Mouse (Mus musculus) testis, adult 2 months (tissue): ENCODE measurements around the gene Tmem131l. TPM values are rescaled to one million over a fixed set of nuclear protein-coding genes. Genes with fewer than 3 reads are reported as not detected.
A peak's percentile ranks its signal among the peaks of the same experiment; 100 is the strongest.

Experiments used
- H3K27ac ChIP-seq: fragments of 200-500 bp; 2 replicates; pipeline ENCODE4 v1.5.1; 2012; ENCODE audit warnings: low read depth, low read length; ENCODE audit not compliant: control insufficient read depth, insufficient read depth
- H3K27me3 ChIP-seq: fragments of 200-500 bp; 2 replicates; pipeline ENCODE4 v1.6.1; 2012; ENCODE audit warnings: mild to moderate bottlenecking, low read length, moderate library complexity; ENCODE audit not compliant: control insufficient read depth, insufficient read depth
- H3K36me3 ChIP-seq: fragments of 200-500 bp; 2 replicates; pipeline ENCODE4 v1.6.1; 2012; ENCODE audit warnings: mild to moderate bottlenecking, low read length; ENCODE audit not compliant: control insufficient read depth, insufficient read depth
- H3K4me1 ChIP-seq: fragments of 200-500 bp; 2 replicates; pipeline ENCODE4 v1.6.1; 2012; ENCODE audit warnings: low read length; ENCODE audit not compliant: control insufficient read depth, insufficient read depth
- H3K4me3 ChIP-seq: fragments of 200-500 bp; 2 replicates; pipeline ENCODE4 v1.5.1; 2012; ENCODE audit warnings: low read depth, mild to moderate bottlenecking, low read length, moderate library complexity, mixed read lengths; ENCODE audit not compliant: control insufficient read depth
- CTCF ChIP-seq: fragments of 200-500 bp; IDR thresholded peaks from 2 replicates; pipeline ENCODE4 v1.5.1; 2012; ENCODE audit warnings: low read depth, mild to moderate bottlenecking, inconsistent platforms, low read length, moderate library complexity; ENCODE audit not compliant: control insufficient read depth, insufficient read depth, insufficient replicate concordance
- POLR2A ChIP-seq: fragments of 200-500 bp; IDR thresholded peaks from 2 replicates; pipeline ENCODE4 v1.6.1; 2012; ENCODE audit warnings: low read depth, mild to moderate bottlenecking, inconsistent platforms, low read length, moderate library complexity; ENCODE audit not compliant: control insufficient read depth
- polyA plus RNA-seq: library from polyadenylated mRNA; depleted of rRNA; stranded (reverse); fragments of >200 nt; gene quantifications from 2 replicates; pipeline ENCODE4 v1.2.3, GENCODE M21; 2012; rRNA removed

The Tmem131l gene
- polyA plus RNA-seq, result 58.1 and 64.6 TPM in 2 replicates

DNA sequence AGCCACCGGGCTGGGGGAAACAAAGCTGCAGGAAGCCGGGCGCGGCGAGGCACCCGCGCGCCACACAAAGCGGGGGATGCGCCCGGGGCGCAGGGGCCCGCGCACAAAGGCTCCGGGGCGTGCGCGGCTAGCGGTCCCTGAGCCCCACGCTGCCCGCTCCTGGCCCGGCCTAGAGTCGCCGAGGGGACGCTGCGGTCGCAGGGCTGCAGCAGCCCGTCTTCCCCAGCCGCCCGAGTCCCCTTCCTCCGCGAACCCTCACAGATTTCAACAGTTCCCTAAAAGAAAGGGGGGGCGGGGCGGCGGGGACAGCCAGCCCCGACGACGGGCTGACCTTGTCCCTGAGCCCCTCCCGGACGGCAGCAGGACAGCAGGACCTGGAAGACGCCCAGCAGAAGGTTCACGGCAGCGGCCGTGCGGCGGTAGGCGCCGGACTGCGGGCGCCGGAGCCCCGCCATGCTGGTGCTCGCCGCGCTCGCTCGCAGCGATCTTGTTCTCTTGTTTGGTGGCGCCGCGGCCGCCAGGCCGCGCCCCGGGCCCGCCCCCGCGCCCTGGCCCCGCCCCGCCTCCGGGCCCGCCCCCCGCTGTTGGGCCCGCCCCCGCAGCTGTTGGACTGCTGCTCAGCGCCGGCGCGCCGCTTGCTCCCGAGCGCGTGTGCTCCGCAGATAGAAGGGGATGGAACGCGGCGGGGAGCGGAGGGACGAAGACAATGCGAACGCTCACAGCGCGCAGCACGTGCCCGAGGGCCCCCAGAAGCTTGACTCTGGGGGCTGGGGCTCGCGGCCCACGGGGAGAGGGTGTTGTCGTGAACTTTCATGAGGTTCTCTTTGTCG, at the start of gene Tmem131l:
Gene Tmem131l, minus strand, starts transcription at position 530 of the 830 bp plus-strand sequence.
- no peaks in the 10 kb centered on the region for H3K36me3 ChIP-seq
- H3K4me1 ChIP-seq, result peaks cover 13% of the 10 kb centered on the region
- peak within 1 kb of the TSS; percentile 57 for H3K27ac ChIP-seq
- H3K4me3 ChIP-seq, result peak within 1 kb of the TSS; percentile 97
- TF ChIP-seq POLR2A (peak; percentile 70), CTCF (no peak)
- H3K27me3 ChIP-seq, result no peaks in the 10 kb centered on the region

DNA sequence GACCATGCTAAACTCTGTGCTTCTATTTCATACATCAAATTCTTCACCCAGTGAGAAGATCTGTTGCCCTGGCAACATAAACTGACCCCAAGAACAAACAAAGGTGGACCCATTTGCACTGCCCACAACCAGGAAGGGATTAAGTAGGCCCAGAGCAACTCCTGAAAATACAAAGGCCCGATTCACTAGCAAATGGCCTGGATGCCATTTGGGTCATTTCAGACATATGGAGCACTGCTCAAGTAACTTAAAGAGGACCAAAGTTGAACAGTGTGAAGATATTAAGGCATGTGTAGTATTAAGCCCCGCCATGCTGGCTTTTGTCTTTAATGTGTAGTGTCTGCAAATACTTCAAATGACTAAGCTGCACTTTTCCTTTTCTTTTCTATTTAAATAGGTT, 46.9 kb upstream of the Tmem131l start:
- Histone ChIP-seq H3K27ac (no peak overlapping the region), H3K27me3 (no peaks in the 10 kb centered on the region), H3K36me3 (no peaks in the 10 kb centered on the region), H3K4me1 (no peaks in the 10 kb centered on the region), H3K4me3 (no peak overlapping the region)
- TF ChIP-seq CTCF (no peak), POLR2A (no peak)

- no peak for TF ChIP-seq CTCF
- no peak for TF ChIP-seq POLR2A
- Histone ChIP-seq H3K36me3 (no peaks in the 10 kb centered on the region), H3K27me3 (no peaks in the 10 kb centered on the region), H3K4me1 (no peaks in the 10 kb centered on the region), H3K4me3 (no peak overlapping the region), H3K27ac (no peak overlapping the region)
Measured at GRCm38 (mm10) chr3:84086337-84086736, 46.4 kb upstream of the Tmem131l start.

GRCm38 (mm10) chr3:84085429-84085828, 45.5 kb upstream of the Tmem131l start:
- no peak for TF ChIP-seq CTCF
- no peak for TF ChIP-seq POLR2A
- Histone ChIP-seq H3K27ac (no peak overlapping the region), H3K36me3 (no peaks in the 10 kb centered on the region), H3K4me1 (no peaks in the 10 kb centered on the region), H3K4me3 (no peak overlapping the region), H3K27me3 (no peaks in the 10 kb centered on the region)

GRCm38 (mm10) chr3:84081208-84081722, 41.3 kb upstream of the Tmem131l start:
- no peaks in the 10 kb centered on the region for H3K27me3 ChIP-seq
- no peak overlapping the region for H3K27ac ChIP-seq
- H3K4me3 ChIP-seq, result no peak overlapping the region
- H3K4me1 ChIP-seq, result no peaks in the 10 kb centered on the region
- TF ChIP-seq CTCF, result no peak
- no peak for TF ChIP-seq POLR2A
- H3K36me3 ChIP-seq, result no peaks in the 10 kb centered on the region

GRCm38 (mm10) chr3:84080074-84080473, 40.1 kb upstream of the Tmem131l start:
- no peak overlapping the region for H3K4me3 ChIP-seq
- no peak for TF ChIP-seq CTCF
- no peak for TF ChIP-seq POLR2A
- H3K36me3 ChIP-seq, result no peaks in the 10 kb centered on the region
- no peaks in the 10 kb centered on the region for H3K4me1 ChIP-seq
- H3K27ac ChIP-seq, result no peak overlapping the region
- no peaks in the 10 kb centered on the region for H3K27me3 ChIP-seq

DNA sequence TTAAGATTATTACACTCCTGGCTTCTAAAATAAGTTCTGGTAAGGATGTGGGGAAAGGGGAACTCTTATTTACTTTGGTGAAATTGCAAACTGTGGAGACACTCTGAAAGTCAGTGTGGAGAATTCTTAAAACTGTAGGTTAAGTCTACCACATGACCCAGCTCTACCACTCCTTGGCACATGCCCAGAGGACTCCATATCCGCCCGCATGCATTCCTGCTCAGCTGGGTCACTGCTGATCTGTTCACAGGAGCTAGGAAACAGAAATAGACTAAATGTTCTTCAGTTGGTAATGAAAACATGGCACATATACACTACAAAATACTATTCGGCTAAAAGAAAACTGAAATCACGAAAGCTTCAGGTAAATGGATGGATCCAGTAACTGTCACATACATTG, 37.5 kb upstream of the Tmem131l start:
- Histone ChIP-seq H3K4me3 (no peak overlapping the region), H3K27ac (no peak overlapping the region), H3K27me3 (no peaks in the 10 kb centered on the region), H3K4me1 (no peaks in the 10 kb centered on the region), H3K36me3 (no peaks in the 10 kb centered on the region)
- no peak for TF ChIP-seq CTCF
- no peak for TF ChIP-seq POLR2A
